Mouse (Mus musculus) spleen, adult 18-20 months (tissue): ENCODE measurements at regions not wholly inside any gene's neighbourhood (a gene's known extent, or its start where the extent isn't known, plus 50 kb on each side); places are given as distances from the start of the nearest gene placed in this dataset.

Source experiments
- DNase-seq, 2 experiments: peaks; one replicate each; pipeline ENCODE4 v3.0.0; 2022; ENCODE audit warnings: mixed read lengths in 2 of 2

- no peak for DNase-seq
Measured at GRCm38 (mm10) chr7:71411293-71412011, 60.2 kb upstream of the Gm10295 start.

GRCm38 (mm10) chr7:71409903-71410302, 58.6 kb upstream of the Gm10295 start:
- no peak for DNase-seq

GRCm38 (mm10) chr7:71409061-71409460, 57.8 kb upstream of the Gm10295 start:
- DNase-seq, result no peak

GRCm38 (mm10) chr7:71406283-71406682, 55.0 kb upstream of the Gm10295 start:
- DNase-seq, result no peak
